ENCODE assay signal across 30 mouse cellular contexts in the genomic region with DNA sequence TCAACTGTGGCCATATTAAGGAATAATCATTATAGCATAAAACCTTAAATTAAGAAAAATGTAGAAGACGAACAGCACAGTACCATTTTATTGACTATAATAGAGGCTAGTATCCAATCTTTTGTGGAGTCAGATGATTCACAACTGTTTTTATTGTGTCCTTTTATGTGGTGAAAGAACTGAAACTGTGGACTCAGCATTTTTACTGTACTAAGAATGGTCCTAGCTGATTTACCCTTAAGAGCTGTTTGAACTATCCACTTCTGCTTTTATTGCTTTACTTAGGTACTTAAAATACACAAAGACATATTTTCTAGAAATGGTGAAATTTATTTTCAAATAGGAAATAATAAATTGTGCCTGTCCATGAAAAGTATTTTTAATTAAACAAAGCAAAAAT.
"Had no signal": no experiment of that assay in that cellular context is flagged by ENCODE, and none has a peak within 500 bp of the region (broad histone marks: within the 10 kb centered on the region; RNA-seq: fewer than 3 reads in every experiment).

No protein-coding gene starts in this region.

- H3K9me3 ChIP-seq: heart, embryonic 12.5 days; heart, embryonic 13.5 days; heart, embryonic 15.5 days; hindbrain, embryonic 10.5 days; hindbrain, embryonic 12.5 days; hindbrain, embryonic 13.5 days; hindbrain, embryonic 15.5 days; intestine, embryonic 15.5 days; kidney, embryonic 15.5 days had no signal

- H3K27me3 ChIP-seq: heart, embryonic 12.5 days; heart, embryonic 13.5 days; heart, embryonic 15.5 days; hindbrain, embryonic 12.5 days; hindbrain, embryonic 13.5 days; hindbrain, embryonic 15.5 days; intestine, embryonic 15.5 days; kidney, embryonic 15.5 days had no signal

- H3K4me1 ChIP-seq: heart, embryonic 12.5 days; heart, embryonic 13.5 days; heart, embryonic 15.5 days; hindbrain, embryonic 10.5 days; hindbrain, embryonic 12.5 days; hindbrain, embryonic 13.5 days; hindbrain, embryonic 15.5 days; intestine, embryonic 15.5 days; kidney, embryonic 15.5 days had no signal

- H3K4me2 ChIP-seq: heart, embryonic 11.5 days; heart, embryonic 12.5 days; heart, embryonic 13.5 days; heart, embryonic 15.5 days; hindbrain, embryonic 12.5 days; hindbrain, embryonic 13.5 days; hindbrain, embryonic 14.5 days; hindbrain, embryonic 15.5 days; intestine, embryonic 15.5 days; kidney, embryonic 15.5 days had no signal

- H3K9ac ChIP-seq: heart, embryonic 12.5 days; heart, embryonic 13.5 days; heart, embryonic 15.5 days; hindbrain, embryonic 12.5 days; hindbrain, embryonic 13.5 days; hindbrain, embryonic 14.5 days; hindbrain, embryonic 15.5 days; intestine, embryonic 15.5 days; kidney, embryonic 15.5 days had no signal

- H3K4me3 ChIP-seq: heart, embryonic 12.5 days; heart, embryonic 13.5 days; heart, embryonic 15.5 days; hindbrain, embryonic 10.5 days; hindbrain, embryonic 12.5 days; hindbrain, embryonic 13.5 days; hindbrain, embryonic 15.5 days; intestine, embryonic 15.5 days; kidney, embryonic 15.5 days; layer of hippocampus, adult 2 months; left cerebral cortex, adult 2 months had no signal

- DNase-seq: heart, postnatal 10 days; heart, postnatal 14 days; heart, postnatal 36 days; heart, postnatal 4 days; kidney, adult 11 months; kidney, adult 18-20 months; kidney, adult 2 months; kidney, adult 8-10 months; kidney, adult 9 months; kidney, postnatal 10 days; kidney, postnatal 14 days; kidney, postnatal 36 days; kidney, postnatal 4 days; layer of hippocampus, adult 9-11 months; layer of hippocampus, postnatal 36 days had no signal

- H3K27ac ChIP-seq: heart, embryonic 13.5 days; heart, embryonic 15.5 days; hindbrain, embryonic 10.5 days; hindbrain, embryonic 12.5 days; hindbrain, embryonic 13.5 days; hindbrain, embryonic 14.5 days; hindbrain, embryonic 15.5 days; hindbrain, postnatal 0 days; intestine, embryonic 15.5 days; kidney, embryonic 15.5 days; kidney, postnatal 0 days; layer of hippocampus, adult 2 months; left cerebral cortex, adult 2 months had no signal

- H3K36me3 ChIP-seq: heart, embryonic 12.5 days; heart, embryonic 13.5 days; heart, embryonic 15.5 days; hindbrain, embryonic 10.5 days; hindbrain, embryonic 12.5 days; hindbrain, embryonic 13.5 days; hindbrain, embryonic 15.5 days; intestine, embryonic 15.5 days; kidney, embryonic 15.5 days had no signal
